Mouse (Mus musculus): ENCODE measurements around the gene Mast4.

The Mast4 gene

GRCm38 (mm10) chr13:103316777-103317367, 17.4 kb downstream of the Mast4 start:
- no peak for DNase-seq (ENCODE audit: low read depth)

- DNase-seq (ENCODE audit: low read depth), result no peak
Measured at GRCm38 (mm10) chr13:103315113-103315708, 19.1 kb downstream of the Mast4 start.

GRCm38 (mm10) chr13:103308296-103308695, 26.0 kb downstream of the Mast4 start:
- DNase-seq (ENCODE audit: low read depth), result no peak

GRCm38 (mm10) chr13:103303826-103304225, 30.5 kb downstream of the Mast4 start:
- DNase-seq (ENCODE audit: low read depth), result no peak

- no peak for DNase-seq (ENCODE audit: low read depth)
Measured at GRCm38 (mm10) chr13:103302508-103302907, 31.8 kb downstream of the Mast4 start.

GRCm38 (mm10) chr13:103302077-103302476, 32.2 kb downstream of the Mast4 start:
- no peak for DNase-seq (ENCODE audit: low read depth)

GRCm38 (mm10) chr13:103294424-103294823, 39.9 kb downstream of the Mast4 start:
- DNase-seq (ENCODE audit: low read depth), result no peak

GRCm38 (mm10) chr13:103293121-103293520, 41.2 kb downstream of the Mast4 start:
- no peak for DNase-seq (ENCODE audit: low read depth)

GRCm38 (mm10) chr13:103291098-103291497, 43.2 kb downstream of the Mast4 start:
- DNase-seq (ENCODE audit: low read depth), result no peak

- DNase-seq (ENCODE audit: low read depth), result no peak
Measured at GRCm38 (mm10) chr13:103285821-103286220, 48.5 kb downstream of the Mast4 start.

- DNase-seq (ENCODE audit: low read depth), result no peak
Measured at GRCm38 (mm10) chr13:103285036-103285435, 49.3 kb downstream of the Mast4 start.

- DNase-seq (ENCODE audit: low read depth), result no peak
Measured at GRCm38 (mm10) chr13:103270856-103271391, 63.4 kb downstream of the Mast4 start.

GRCm38 (mm10) chr13:103262707-103263106, 71.6 kb downstream of the Mast4 start:
- no peak for DNase-seq (ENCODE audit: low read depth)

GRCm38 (mm10) chr13:103262061-103262460, 72.2 kb downstream of the Mast4 start:
- DNase-seq (ENCODE audit: low read depth), result no peak

GRCm38 (mm10) chr13:103260414-103260813, 73.9 kb downstream of the Mast4 start:
- no peak for DNase-seq (ENCODE audit: low read depth)

GRCm38 (mm10) chr13:103258106-103258505, 76.2 kb downstream of the Mast4 start:
- DNase-seq (ENCODE audit: low read depth), result no peak

- no peak for DNase-seq (ENCODE audit: low read depth)
Measured at GRCm38 (mm10) chr13:103254861-103255260, 79.4 kb downstream of the Mast4 start.

- DNase-seq (ENCODE audit: low read depth), result no peak
Measured at GRCm38 (mm10) chr13:103253077-103253476, 81.2 kb downstream of the Mast4 start.

GRCm38 (mm10) chr13:103248102-103249054, 85.9 kb downstream of the Mast4 start:
- DNase-seq (ENCODE audit: low read depth), result no peak

GRCm38 (mm10) chr13:103246973-103247718, 87.2 kb downstream of the Mast4 start:
- no peak for DNase-seq (ENCODE audit: low read depth)

- no peak for DNase-seq (ENCODE audit: low read depth)
Measured at GRCm38 (mm10) chr13:103245431-103245830, 88.9 kb downstream of the Mast4 start.

- no peak for DNase-seq (ENCODE audit: low read depth)
Measured at GRCm38 (mm10) chr13:103244053-103244452, 90.2 kb downstream of the Mast4 start.

Measured in c-Kit-positive CD71-negative TER-119-negative erythroid progenitor cells, embryonic 14.5 days (primary cell).